Mouse (Mus musculus): ENCODE data around the gene Tbc1d22b.

DNA sequence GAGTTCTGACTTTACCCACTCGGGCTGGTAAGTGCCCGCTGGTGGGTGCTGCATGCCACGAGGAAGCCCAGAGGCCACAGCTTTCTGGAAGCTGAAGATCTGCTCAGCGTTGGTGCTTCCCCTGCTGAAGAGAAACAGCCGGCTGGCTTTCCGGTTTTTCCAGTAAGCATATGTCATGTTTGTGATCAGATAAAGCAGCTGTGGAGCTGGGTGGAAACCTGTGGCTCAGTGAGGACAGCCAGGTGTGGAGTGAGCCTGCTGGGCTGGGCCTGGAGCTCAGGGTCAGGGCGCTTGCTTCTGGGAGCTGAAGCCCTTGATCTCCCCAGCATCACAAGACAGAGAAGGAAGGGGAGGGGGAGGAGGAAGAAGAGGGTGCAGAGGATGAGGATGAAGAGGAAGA, 7.3 kb downstream of the Tbc1d22b start:
- no peak for TF ChIP-seq USF1 (IDR thresholded peaks at IDR 0.05; ENCODE audit: low read depth)
- no peak for TF ChIP-seq POLR2A (IDR thresholded peaks at IDR 0.05; ENCODE audit: insufficient read length, low read depth)
- TF ChIP-seq MYOG (IDR thresholded peaks at IDR 0.05; ENCODE audit: control insufficient read depth in 1 of 3, insufficient read depth in 1 of 3, insufficient read length in 2 of 3, low read depth in 2 of 3): no peak
- no peak for TF ChIP-seq CEBPB (IDR thresholded peaks at IDR 0.05; ENCODE audit: insufficient read depth, poor library complexity, severe bottlenecking)
- no peak for TF ChIP-seq POLR2AphosphoS2 (IDR thresholded peaks at IDR 0.05; ENCODE audit: insufficient read length, low read depth)
